Mouse (Mus musculus): Measurements from ENCODE around the gene Nemf.

DNA sequence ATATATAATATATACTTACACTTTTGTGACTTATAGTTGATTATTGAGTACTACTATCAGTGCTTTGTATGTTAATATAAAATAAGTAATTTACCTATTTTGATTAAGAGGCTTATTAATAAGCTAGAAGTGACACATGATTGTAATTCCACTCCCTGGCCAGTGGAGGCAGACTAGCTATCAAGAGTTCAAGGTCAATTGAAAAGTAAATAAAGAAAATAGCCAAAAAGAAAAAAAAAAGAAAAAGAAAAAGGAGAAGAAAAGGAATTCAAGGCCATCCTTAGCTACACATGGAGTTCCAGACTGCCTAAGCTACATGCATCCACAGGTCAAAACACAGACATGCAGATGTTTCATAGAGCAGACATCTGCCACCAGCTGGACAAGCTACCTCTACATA lies 9.5 kb upstream of the Nemf start:
- TF ChIP-seq CHD2 (IDR thresholded peaks at IDR 0.05; ENCODE audit: low read depth, low read length) (no peak), MAFK (IDR thresholded peaks at IDR 0.05; ENCODE audit: insufficient read depth, low read depth, low read length) (no peak), ZC3H11A (IDR thresholded peaks at IDR 0.05; ENCODE audit: borderline replicate concordance, low read depth, low read length) (no peak), ZNF384 (IDR thresholded peaks at IDR 0.05; ENCODE audit: low read depth, low read length) (peak; percentile 73)

Data from ES-E14 (cell line).